Mouse (Mus musculus): ENCODE data around the gene Arhgap24. TPM values are rescaled to one million over a fixed set of nuclear protein-coding genes. Genes with fewer than 3 reads are reported as not detected.
A peak's percentile ranks its signal among the peaks of the same experiment; 100 is the strongest.

Arhgap24 gene
- polyA plus RNA-seq, 1 experiment, result 152 TPM

DNA sequence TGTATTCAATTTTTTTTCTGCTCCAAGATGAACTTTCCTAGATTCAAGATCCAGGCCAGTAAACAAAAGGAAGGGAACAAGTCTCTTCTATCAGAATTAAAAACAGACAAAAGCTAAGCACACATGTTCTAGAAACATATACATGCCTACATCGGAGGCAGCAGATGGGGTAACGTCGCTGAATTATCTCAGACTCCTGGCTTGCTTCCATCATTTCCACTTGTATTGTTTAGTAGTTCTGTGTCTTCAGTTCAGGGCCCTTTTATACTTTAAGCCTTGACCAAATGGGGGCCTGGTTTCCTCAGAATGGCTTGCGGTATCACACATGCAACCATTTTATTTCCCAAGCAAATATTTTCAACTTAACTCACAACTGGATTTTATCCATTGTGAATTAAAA lies 154.4 kb downstream of the Arhgap24 start:
- DNase-seq, result no peak
- TF ChIP-seq POLR2A (IDR thresholded peaks at IDR 0.05; ENCODE audit: low read depth, low read length) (no peak), CTCF (conservative IDR thresholded peaks at IDR 0.05; ENCODE audit: insufficient read depth, insufficient read length, low read depth, low read length) (no peak)
- Histone ChIP-seq H3K4me1 (ENCODE audit: control insufficient read depth, insufficient read depth, low read length) (no peaks in the 10 kb centered on the region), H3K36me3 (ENCODE audit: control insufficient read depth, insufficient read depth, low read length) (no peaks in the 10 kb centered on the region), H3K4me3 (ENCODE audit: insufficient read depth, low read depth, low read length) (no peak overlapping the region), H3K27ac (ENCODE audit: insufficient read depth, low read depth, low read length) (no peak overlapping the region), H3K27me3 (replicated peaks; ENCODE audit: control insufficient read depth, insufficient read depth, low read length) (no peaks in the 10 kb centered on the region)
- 89% methylated on average over 4 of the region's 4 CpGs for WGBS

- H3K4me1 ChIP-seq (ENCODE audit: control insufficient read depth, insufficient read depth, low read length), result peaks cover 6% of the 10 kb centered on the region; the same call in 1 of the 2 replicates
- 64% methylated on average over 7 of the region's 7 CpGs for WGBS
- no peaks in the 10 kb centered on the region for H3K36me3 ChIP-seq (ENCODE audit: control insufficient read depth, insufficient read depth, low read length)
- DNase-seq, result no peak
- no peak overlapping the region for H3K27ac ChIP-seq (ENCODE audit: insufficient read depth, low read depth, low read length)
- no peak overlapping the region for H3K4me3 ChIP-seq (ENCODE audit: insufficient read depth, low read depth, low read length)
- TF ChIP-seq POLR2A (IDR thresholded peaks at IDR 0.05; ENCODE audit: low read depth, low read length), result no peak
- TF ChIP-seq CTCF (conservative IDR thresholded peaks at IDR 0.05; ENCODE audit: insufficient read depth, insufficient read length, low read depth, low read length), result no peak
- no peaks in the 10 kb centered on the region for H3K27me3 ChIP-seq (replicated peaks; ENCODE audit: control insufficient read depth, insufficient read depth, low read length)
Measured at GRCm38 (mm10) chr5:102639782-102640559, 158.8 kb downstream of the Arhgap24 start.

DNA sequence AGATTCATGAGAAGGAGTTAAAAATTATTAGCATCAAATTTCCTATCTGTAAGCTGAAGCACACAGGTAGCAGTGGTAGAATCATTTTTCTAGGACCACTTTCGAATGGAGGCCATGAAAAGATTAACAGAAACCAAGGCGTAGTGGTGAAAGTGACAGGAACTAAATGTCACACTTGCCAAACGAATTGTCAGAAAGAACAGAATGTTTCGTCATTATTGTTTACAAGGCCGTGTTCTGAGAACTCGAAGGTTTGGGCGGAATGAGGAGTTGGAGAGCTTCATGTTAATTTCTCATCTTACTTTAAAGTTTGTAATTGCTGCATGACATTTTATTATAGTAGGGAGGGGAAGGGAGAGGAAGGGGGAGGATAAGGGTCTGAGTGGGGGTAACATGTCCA lies 162.2 kb downstream of the Arhgap24 start:
- TF ChIP-seq POLR2A (IDR thresholded peaks at IDR 0.05; ENCODE audit: low read depth, low read length) (no peak), CTCF (conservative IDR thresholded peaks at IDR 0.05; ENCODE audit: insufficient read depth, insufficient read length, low read depth, low read length) (no peak)

DNA sequence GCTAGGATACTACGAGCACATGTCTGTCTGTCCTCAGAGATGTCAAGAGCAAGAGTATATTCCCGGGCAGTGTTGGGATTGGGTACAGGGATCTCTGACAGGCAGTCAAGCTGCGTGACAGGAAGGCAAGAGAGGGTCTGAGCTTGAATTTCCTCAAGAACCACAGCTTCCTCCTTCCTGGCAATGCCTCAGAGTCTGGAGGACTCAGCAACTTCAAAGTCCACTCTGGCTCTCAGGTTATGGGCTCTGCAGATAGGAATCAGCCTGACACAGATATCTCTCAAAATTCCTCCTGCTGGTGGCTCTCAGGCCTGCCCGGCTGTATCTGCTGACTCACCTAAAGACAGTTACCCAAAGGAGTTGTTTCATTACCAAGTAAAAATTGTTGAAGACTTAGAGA lies 162.6 kb downstream of the Arhgap24 start:
- no peak for TF ChIP-seq POLR2A (IDR thresholded peaks at IDR 0.05; ENCODE audit: low read depth, low read length)
- TF ChIP-seq CTCF (conservative IDR thresholded peaks at IDR 0.05; ENCODE audit: insufficient read depth, insufficient read length, low read depth, low read length), result 0 out of 2 replicates have a peak, but pooled peaks have one; percentile 17
- Histone ChIP-seq H3K4me1 (ENCODE audit: control insufficient read depth, insufficient read depth, low read length) (peaks cover 6% of the 10 kb centered on the region; the same call in 1 of the 2 replicates), H3K4me3 (ENCODE audit: insufficient read depth, low read depth, low read length) (no peak overlapping the region), H3K27me3 (replicated peaks; ENCODE audit: control insufficient read depth, insufficient read depth, low read length) (no peaks in the 10 kb centered on the region), H3K27ac (ENCODE audit: insufficient read depth, low read depth, low read length) (no peak overlapping the region), H3K36me3 (ENCODE audit: control insufficient read depth, insufficient read depth, low read length) (no peaks in the 10 kb centered on the region)
- DNase-seq, result peak; percentile 55
- 58% methylated on average over 4 of the region's 4 CpGs for WGBS

More for the DNA sequence above, 162.2 kb downstream of the Arhgap24 start:
- Histone ChIP-seq H3K36me3 (ENCODE audit: control insufficient read depth, insufficient read depth, low read length) (no peaks in the 10 kb centered on the region), H3K4me3 (ENCODE audit: insufficient read depth, low read depth, low read length) (no peak overlapping the region), H3K27ac (ENCODE audit: insufficient read depth, low read depth, low read length) (0 out of 2 replicates have a peak overlapping the region, but pooled peaks have one; percentile 45), H3K4me1 (ENCODE audit: control insufficient read depth, insufficient read depth, low read length) (peaks cover 6% of the 10 kb centered on the region; the same call in 1 of the 2 replicates), H3K27me3 (replicated peaks; ENCODE audit: control insufficient read depth, insufficient read depth, low read length) (no peaks in the 10 kb centered on the region)
- WGBS, result 67% methylated on average over 7 of the region's 7 CpGs
- DNase-seq, result no peak

GRCm38 (mm10) chr5:102659061-102659460 lies 177.9 kb downstream of the Arhgap24 start:
- DNase-seq, result no peak
- no peaks in the 10 kb centered on the region for H3K36me3 ChIP-seq (ENCODE audit: control insufficient read depth, insufficient read depth, low read length)
- no peaks in the 10 kb centered on the region for H3K27me3 ChIP-seq (replicated peaks; ENCODE audit: control insufficient read depth, insufficient read depth, low read length)
- H3K4me3 ChIP-seq (ENCODE audit: insufficient read depth, low read depth, low read length), result no peak overlapping the region
- no peak overlapping the region for H3K27ac ChIP-seq (ENCODE audit: insufficient read depth, low read depth, low read length)
- TF ChIP-seq CTCF (conservative IDR thresholded peaks at IDR 0.05; ENCODE audit: insufficient read depth, insufficient read length, low read depth, low read length), result no peak
- no peak for TF ChIP-seq POLR2A (IDR thresholded peaks at IDR 0.05; ENCODE audit: low read depth, low read length)
- no peaks in the 10 kb centered on the region for H3K4me1 ChIP-seq (ENCODE audit: control insufficient read depth, insufficient read depth, low read length)

DNA sequence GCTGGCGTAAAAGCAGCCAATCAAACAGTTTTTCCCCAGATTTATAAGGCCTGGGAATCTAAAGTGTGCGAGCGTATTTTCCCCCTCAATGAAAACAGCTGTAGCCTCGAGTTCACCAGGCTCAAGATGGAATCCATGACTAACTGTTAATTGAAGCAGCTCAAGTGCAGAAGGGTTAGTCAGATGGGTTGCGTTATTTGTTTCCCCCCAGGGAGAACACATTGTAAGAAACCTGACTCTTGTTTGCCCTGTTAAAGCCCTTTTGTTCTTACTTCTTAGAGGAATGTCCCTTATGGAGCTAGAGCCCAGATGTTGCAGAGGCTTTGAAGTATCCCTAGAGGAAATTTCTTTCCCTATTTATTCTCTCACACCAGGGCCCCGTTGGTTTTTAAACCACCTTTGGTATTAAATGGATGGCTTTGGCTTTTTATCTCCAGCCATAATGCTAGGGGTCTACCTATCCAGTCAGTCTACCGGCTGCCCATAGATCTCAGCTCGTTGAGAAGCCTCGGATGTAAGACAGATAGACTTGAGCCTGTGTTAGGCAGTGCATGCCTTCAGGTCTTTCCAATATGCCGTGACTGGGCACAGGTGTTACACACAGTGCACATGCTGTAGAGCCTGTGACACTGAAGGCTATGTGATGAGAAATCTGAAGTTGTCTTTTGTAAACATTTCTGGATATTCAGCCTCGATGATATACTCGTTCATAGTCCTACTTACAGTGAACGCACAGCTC lies 184.0 kb downstream of the Arhgap24 start:
- Histone ChIP-seq H3K36me3 (ENCODE audit: control insufficient read depth, insufficient read depth, low read length) (no peaks in the 10 kb centered on the region), H3K27me3 (replicated peaks; ENCODE audit: control insufficient read depth, insufficient read depth, low read length) (no peaks in the 10 kb centered on the region; the same call in 1 of the 2 replicates), H3K27ac (ENCODE audit: insufficient read depth, low read depth, low read length) (no peak overlapping the region), H3K4me3 (ENCODE audit: insufficient read depth, low read depth, low read length) (no peak overlapping the region), H3K4me1 (ENCODE audit: control insufficient read depth, insufficient read depth, low read length) (no peaks in the 10 kb centered on the region)
- TF ChIP-seq POLR2A (IDR thresholded peaks at IDR 0.05; ENCODE audit: low read depth, low read length) (no peak), CTCF (conservative IDR thresholded peaks at IDR 0.05; ENCODE audit: insufficient read depth, insufficient read length, low read depth, low read length) (no peak)
- 40% methylated on average over 13 of the region's 13 CpGs for WGBS
- DNase-seq, result no peak

GRCm38 (mm10) chr5:102666886-102667285 lies 185.7 kb downstream of the Arhgap24 start:
- Histone ChIP-seq H3K27ac (ENCODE audit: insufficient read depth, low read depth, low read length) (no peak overlapping the region), H3K4me3 (ENCODE audit: insufficient read depth, low read depth, low read length) (no peak overlapping the region), H3K36me3 (ENCODE audit: control insufficient read depth, insufficient read depth, low read length) (no peaks in the 10 kb centered on the region), H3K27me3 (replicated peaks; ENCODE audit: control insufficient read depth, insufficient read depth, low read length) (no peaks in the 10 kb centered on the region; the same call in 1 of the 2 replicates), H3K4me1 (ENCODE audit: control insufficient read depth, insufficient read depth, low read length) (no peaks in the 10 kb centered on the region)
- WGBS, result 84% methylated on average over 3 of the region's 3 CpGs
- no peak for DNase-seq
- TF ChIP-seq POLR2A (IDR thresholded peaks at IDR 0.05; ENCODE audit: low read depth, low read length) (no peak), CTCF (conservative IDR thresholded peaks at IDR 0.05; ENCODE audit: insufficient read depth, insufficient read length, low read depth, low read length) (no peak)

Measured in kidney, adult 2 months (tissue).